Mouse (Mus musculus) olfactory bulb, adult 2 months (tissue): Measurements from ENCODE around the gene 1700092M07Rik.

Experiments used
- CTCF ChIP-seq: fragments of 200-500 bp; IDR thresholded peaks from 2 replicates; pipeline ENCODE4 v1.5.1; 2012; ENCODE audit warnings: low read depth, mild to moderate bottlenecking, low read length, moderate library complexity; ENCODE audit not compliant: insufficient read depth
- POLR2A ChIP-seq: fragments of 200-500 bp; IDR thresholded peaks from 2 replicates; pipeline ENCODE4 v1.6.1; 2012; ENCODE audit warnings: mild to moderate bottlenecking, low read depth, low read length, moderate library complexity; ENCODE audit not compliant: insufficient read depth

DNA sequence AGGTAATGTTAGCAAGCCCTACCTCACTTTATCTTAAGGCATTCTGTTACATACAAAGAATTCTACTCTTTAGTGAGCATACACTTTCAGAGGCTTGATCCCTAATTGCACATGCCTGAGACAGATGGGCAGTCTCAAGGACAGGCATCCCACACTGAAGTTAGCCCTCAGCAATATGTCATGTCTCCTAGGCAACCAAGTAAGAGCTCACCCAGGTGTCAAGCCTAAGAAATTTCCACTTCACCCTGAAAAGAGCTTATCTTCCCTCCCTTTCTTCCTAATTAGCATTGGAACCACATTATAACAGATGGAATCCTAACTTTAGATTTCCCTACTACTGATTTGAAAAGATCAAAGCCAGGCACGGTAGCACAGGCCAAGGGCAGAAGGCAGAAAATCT, 48.7 kb downstream of the 1700092M07Rik start:
- TF ChIP-seq CTCF (no peak), POLR2A (no peak)
